Mouse (Mus musculus): ENCODE data around the gene Spc25.

Gene Spc25

GRCm38 (mm10) chr2:69205791-69206351, at the start of gene Spc25:
TSS of gene Spc25 (minus strand) at chr2:69206194.
- peak; percentile 94 to 96 for DNase-seq

- no peak for DNase-seq
Observed at GRCm38 (mm10) chr2:69248221-69248755, 42.3 kb upstream of the Spc25 start.

GRCm38 (mm10) chr2:69247081-69247480, 41.1 kb upstream of the Spc25 start:
- DNase-seq = no peak

- DNase-seq = no peak
Observed at GRCm38 (mm10) chr2:69244924-69245323, 38.9 kb upstream of the Spc25 start.

GRCm38 (mm10) chr2:69239315-69239714, 33.3 kb upstream of the Spc25 start:
- DNase-seq = no peak

GRCm38 (mm10) chr2:69234976-69235678, 29.1 kb upstream of the Spc25 start:
- DNase-seq = no peak

- no peak for DNase-seq
Observed at GRCm38 (mm10) chr2:69232101-69232500, 26.1 kb upstream of the Spc25 start.

- DNase-seq = no peak
Observed at GRCm38 (mm10) chr2:69230137-69230536, 24.1 kb upstream of the Spc25 start.

- no peak for DNase-seq
Observed at GRCm38 (mm10) chr2:69228635-69229034, 22.6 kb upstream of the Spc25 start.

GRCm38 (mm10) chr2:69226876-69227275, 20.9 kb upstream of the Spc25 start:
- no peak for DNase-seq

GRCm38 (mm10) chr2:69224724-69225123, 18.7 kb upstream of the Spc25 start:
- DNase-seq = no peak

- no peak for DNase-seq
Observed at GRCm38 (mm10) chr2:69222815-69223214, 16.8 kb upstream of the Spc25 start.

- DNase-seq = no peak
Observed at GRCm38 (mm10) chr2:69221868-69222416, 15.9 kb upstream of the Spc25 start.

- no peak for DNase-seq
Observed at GRCm38 (mm10) chr2:69215242-69215641, 9.2 kb upstream of the Spc25 start.

GRCm38 (mm10) chr2:69212652-69213051, 6.7 kb upstream of the Spc25 start:
- DNase-seq = no peak

- no peak for DNase-seq
Observed at GRCm38 (mm10) chr2:69210773-69211172, 4.8 kb upstream of the Spc25 start, which contains the start of gene G6pc2. TSS of gene G6pc2 (plus strand) at chr2:69211073.

- DNase-seq = no peak
Observed at GRCm38 (mm10) chr2:69209684-69210083, 3.7 kb upstream of the Spc25 start.

- DNase-seq = no peak
Observed at GRCm38 (mm10) chr2:69206523-69206922, 529 bp upstream of the Spc25 start.

GRCm38 (mm10) chr2:69205185-69205584, 809 bp downstream of the Spc25 start:
- peak; percentile 41 to 59 for DNase-seq

- no peak for DNase-seq
Observed at GRCm38 (mm10) chr2:69193555-69193954, 12.4 kb downstream of the Spc25 start.

GRCm38 (mm10) chr2:69191059-69191458, 14.9 kb downstream of the Spc25 start:
- DNase-seq = no peak

GRCm38 (mm10) chr2:69189222-69189621, 16.8 kb downstream of the Spc25 start:
- DNase-seq = no peak

GRCm38 (mm10) chr2:69188732-69189131, 17.3 kb downstream of the Spc25 start:
- no peak for DNase-seq

- no peak for DNase-seq
Observed at GRCm38 (mm10) chr2:69187990-69188389, 18.0 kb downstream of the Spc25 start.
